Mouse (Mus musculus) cortical plate, adult 2 months (tissue): ENCODE data around the gene Acad10.

Experiments used
- CTCF ChIP-seq: fragments of 200-500 bp; IDR thresholded peaks from 2 replicates; pipeline ENCODE4 v1.5.1; 2011; ENCODE audit warnings: mild to moderate bottlenecking, control low read depth, low read length; ENCODE audit not compliant: insufficient read depth; ENCODE audit errors: extremely low read depth
- POLR2A ChIP-seq: fragments of 200-500 bp; IDR thresholded peaks from 2 replicates; pipeline ENCODE4 v1.6.1; 2011; ENCODE audit warnings: mild to moderate bottlenecking, low read length, control low read depth; ENCODE audit not compliant: insufficient read depth; ENCODE audit errors: extremely low read depth

DNA sequence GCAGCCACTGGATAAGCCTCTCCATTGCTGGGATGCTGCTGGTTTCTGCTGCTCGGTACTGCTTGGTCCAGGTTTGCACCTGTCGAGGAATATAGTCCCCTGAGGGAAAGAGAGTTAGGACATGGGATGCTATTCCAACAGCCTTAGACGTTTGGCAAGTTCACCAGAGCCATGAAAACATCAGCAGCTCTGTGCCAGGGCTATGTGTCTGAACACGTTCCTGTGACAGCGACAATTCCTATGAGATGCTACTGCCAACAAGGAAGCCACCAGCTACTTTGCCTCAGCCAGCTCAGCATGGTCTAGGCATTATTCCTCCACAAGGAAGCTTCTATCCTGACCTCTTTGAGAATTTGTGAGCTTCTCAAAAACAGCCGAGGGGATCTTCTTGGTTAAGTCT, 23.0 kb downstream of the Acad10 start:
- TF ChIP-seq CTCF (no peak), POLR2A (no peak)
